ENCODE assay signal across 14 mouse cellular contexts in genomic region chr15:5507545-5507913, GRCm38 (mm10).
"Had no signal": no experiment of that assay in that cellular context is flagged by ENCODE, and none has a peak within 500 bp of the region (broad histone marks: within the 10 kb centered on the region; RNA-seq: fewer than 3 reads in every experiment).

No protein-coding gene starts in this region.

- DNase-seq: kidney, adult 8-10 months; kidney, postnatal 10 days; kidney, postnatal 36 days; liver, embryonic 13.5 days; lung, adult 2 months; lung, postnatal 14 days; lung, postnatal 4 days; thymus, adult 18-20 months; thymus, postnatal 25 days had no signal

- H3K27ac ChIP-seq: kidney, embryonic 15.5 days; liver, embryonic 13.5 days; midbrain, embryonic 12.5 days; midbrain, embryonic 15.5 days; neural tube, embryonic 13.5 days had no signal

- H3K4me2 ChIP-seq: kidney, embryonic 15.5 days; liver, embryonic 13.5 days; midbrain, embryonic 12.5 days; midbrain, embryonic 15.5 days; neural tube, embryonic 13.5 days had no signal

- H3K9ac ChIP-seq: kidney, embryonic 15.5 days; liver, embryonic 13.5 days; midbrain, embryonic 12.5 days; midbrain, embryonic 15.5 days; neural tube, embryonic 13.5 days had no signal

- H3K4me1 ChIP-seq: kidney, embryonic 15.5 days; liver, embryonic 13.5 days; midbrain, embryonic 12.5 days; midbrain, embryonic 15.5 days; neural tube, embryonic 13.5 days had no signal

- H3K36me3 ChIP-seq: kidney, embryonic 15.5 days; liver, embryonic 13.5 days; midbrain, embryonic 12.5 days; midbrain, embryonic 15.5 days; neural tube, embryonic 13.5 days had no signal

- ATAC-seq: midbrain, embryonic 15.5 days had no signal

- H3K4me3 ChIP-seq: kidney, embryonic 15.5 days; liver, embryonic 13.5 days; midbrain, embryonic 12.5 days; midbrain, embryonic 15.5 days; myocyte; neural tube, embryonic 13.5 days had no signal

- H3K27me3 ChIP-seq: kidney, embryonic 15.5 days; liver, embryonic 13.5 days; midbrain, embryonic 12.5 days; midbrain, embryonic 15.5 days; neural tube, embryonic 13.5 days had no signal

- H3K9me3 ChIP-seq: kidney, embryonic 15.5 days; liver, embryonic 13.5 days; midbrain, embryonic 12.5 days; midbrain, embryonic 15.5 days; neural tube, embryonic 13.5 days had no signal
